Mouse (Mus musculus) forebrain, embryonic 14.5 days (tissue): ENCODE data around the gene Pfkl. TPM values are rescaled to one million over a fixed set of nuclear protein-coding genes. Genes with fewer than 3 reads are reported as not detected.
"Not testable (repeated sequence)": the region's sequence is repeated elsewhere in the genome, so short reads cannot be mapped to it uniquely, and the experiment has no call there.

ENCODE experiments used
- ATAC-seq: fragments of 200-750 bp; cut with Nextera tagmentation; 2 replicates; pipeline ENCODE4 v1.8.0; 2017; ENCODE audit warnings: mild to moderate bottlenecking, moderate library complexity
- DNase-seq: peaks from one replicate; pipeline ENCODE4 v3.0.0-alpha.2; 2015; ENCODE audit warnings: low spot score
- H3K27ac ChIP-seq: fragments of 300-500 bp; sonication (generic); 2 replicates; pipeline ENCODE4 v1.5.1; 2014; ENCODE audit warnings: low read depth, mild to moderate bottlenecking, control low read depth, low read length, moderate library complexity
- H3K27me3 ChIP-seq: fragments of 300-500 bp; sonication (generic); replicated peaks from 2 replicates; pipeline ENCODE4 v1.6.1; 2014; ENCODE audit warnings: low read length, control low read depth, mixed read lengths; ENCODE audit not compliant: control insufficient read depth, insufficient read depth
- H3K36me3 ChIP-seq: fragments of 300-500 bp; sonication (generic); 2 replicates; pipeline ENCODE4 v1.6.1; 2014; ENCODE audit warnings: low read length, control low read depth; ENCODE audit not compliant: control insufficient read depth, insufficient read depth
- H3K4me1 ChIP-seq: fragments of 300-500 bp; sonication (generic); 2 replicates; pipeline ENCODE4 v1.6.1; 2014; ENCODE audit warnings: antibody characterized with exemption, low read length, control low read depth; ENCODE audit not compliant: control insufficient read depth, insufficient read depth
- H3K4me2 ChIP-seq: fragments of 300-500 bp; sonication (generic); 2 replicates; pipeline ENCODE4 v1.6.1; 2014; ENCODE audit warnings: mild to moderate bottlenecking, control low read depth, low read length
- H3K4me3 ChIP-seq: fragments of 300-500 bp; sonication (generic); 2 replicates; pipeline ENCODE4 v1.5.1; 2014; ENCODE audit warnings: low read depth, low read length, control low read depth
- H3K9ac ChIP-seq: fragments of 300-500 bp; sonication (generic); 2 replicates; pipeline ENCODE4 v1.6.1; 2014; ENCODE audit warnings: mild to moderate bottlenecking, low read length, control low read depth, moderate library complexity
- H3K9me3 ChIP-seq: fragments of 300-500 bp; sonication (generic); replicated peaks from 2 replicates; pipeline ENCODE4 v1.6.1; 2016; ENCODE audit warnings: low read length, control low read depth, mixed read lengths; ENCODE audit not compliant: control insufficient read depth
- WGBS: fragments of 180-500 bp; shearing (Covaris S2); extraction: QIAGEN DNeasy Blood & Tissue Kit; methylation state at CpG from one replicate; pipeline ENCODE4 v1.1.7; 2014; 5-methylcytosine and 5-hydroxymethylcytosine counted together
- polyA plus RNA-seq: library from polyadenylated mRNA; unstranded; fragments of >200 nt; fragmentation: Nextera tagmentation; extraction: Ambion mirVana; gene quantifications from 2 replicates; pipeline ENCODE4 v1.2.1, GENCODE M21; 2014

The Pfkl gene
- polyA plus RNA-seq, 1 experiment from 2014 or later, result 77.0 TPM

- Histone ChIP-seq H3K4me2 (peak overlapping the region; percentile 68), H3K27ac (no peak overlapping the region), H3K27me3 (peaks cover 3% of the 10 kb centered on the region; the same call in 1 of the 2 replicates), H3K4me3 (peak overlapping the region; percentile 30), H3K9ac (peak overlapping the region; percentile 58; the same call in 1 of the 2 replicates), H3K4me1 (no peaks in the 10 kb centered on the region; the same call in 1 of the 2 replicates), H3K9me3 (no peaks in the 10 kb centered on the region), H3K36me3 (no peaks in the 10 kb centered on the region)
- peak; percentile 25; the same call in 1 of the 2 replicates for ATAC-seq
- DNase-seq, result no peak
- 9% methylated on average over 8 of the region's 8 CpGs for WGBS
Observed at GRCm38 (mm10) chr10:77969973-77970325, 39.9 kb downstream of the Pfkl start.

- H3K4me1 ChIP-seq, result no peaks in the 10 kb centered on the region; the same call in 1 of the 2 replicates
- peaks cover 3% of the 10 kb centered on the region; the same call in 1 of the 2 replicates for H3K27me3 ChIP-seq
- H3K4me2 ChIP-seq, result peak overlapping the region; percentile 68
- peak overlapping the region; percentile 30 for H3K4me3 ChIP-seq
- no peaks in the 10 kb centered on the region for H3K36me3 ChIP-seq
- no peaks in the 10 kb centered on the region for H3K9me3 ChIP-seq
- ATAC-seq (peak; percentile 88), DNase-seq (peak; percentile 81)
- WGBS, result 7% methylated on average over 26 of the region's 26 CpGs
- H3K9ac ChIP-seq, result peak overlapping the region; percentile 58
- H3K27ac ChIP-seq, result no peak overlapping the region
Observed at GRCm38 (mm10) chr10:77969274-77969972, 40.5 kb downstream of the Pfkl start.

- H3K4me1 ChIP-seq, result no peaks in the 10 kb centered on the region
- H3K9ac ChIP-seq, result no peak overlapping the region
- 0 out of 2 replicates have a peak, but pooled peaks cover 2% of the 10 kb centered on the region for H3K27me3 ChIP-seq
- 75% methylated on average over 6 of the region's 6 CpGs for WGBS
- H3K27ac ChIP-seq, result no peak overlapping the region
- no peaks in the 10 kb centered on the region for H3K9me3 ChIP-seq
- H3K36me3 ChIP-seq, result no peaks in the 10 kb centered on the region
- ATAC-seq (no peak), DNase-seq (no peak)
- no peak overlapping the region for H3K4me2 ChIP-seq
- H3K4me3 ChIP-seq, result no peak overlapping the region
Observed at GRCm38 (mm10) chr10:77963971-77964370, 45.9 kb downstream of the Pfkl start.

GRCm38 (mm10) chr10:77962725-77963124 is 47.2 kb downstream of the Pfkl start:
- H3K9ac ChIP-seq, result no peak overlapping the region
- H3K4me3 ChIP-seq, result no peak overlapping the region
- WGBS, result 96% methylated on average over 2 of the region's 2 CpGs
- no peak overlapping the region for H3K4me2 ChIP-seq
- H3K36me3 ChIP-seq, result no peaks in the 10 kb centered on the region
- no peak for ATAC-seq
- no peak overlapping the region for H3K27ac ChIP-seq
- no peaks in the 10 kb centered on the region for H3K27me3 ChIP-seq
- no peaks in the 10 kb centered on the region for H3K4me1 ChIP-seq
- no peak for DNase-seq
- no peaks in the 10 kb centered on the region for H3K9me3 ChIP-seq

GRCm38 (mm10) chr10:77950468-77950867 is 59.4 kb downstream of the Pfkl start:
- not testable (repeated sequence) for DNase-seq, H3K4me2 ChIP-seq, H3K27ac ChIP-seq, H3K9me3 ChIP-seq, H3K4me1 ChIP-seq, ATAC-seq, H3K27me3 ChIP-seq, H3K4me3 ChIP-seq, H3K9ac ChIP-seq, H3K36me3 ChIP-seq
- 91% methylated on average over 8 of the region's 12 CpGs for WGBS

- ATAC-seq (no peak), DNase-seq (no peak)
- Histone ChIP-seq H3K27ac (no peak overlapping the region), H3K9ac (no peak overlapping the region), H3K9me3 (no peaks in the 10 kb centered on the region), H3K27me3 (no peaks in the 10 kb centered on the region), H3K4me2 (no peak overlapping the region), H3K36me3 (no peaks in the 10 kb centered on the region), H3K4me3 (no peak overlapping the region), H3K4me1 (no peaks in the 10 kb centered on the region)
- 81% methylated on average over 2 of the region's 2 CpGs for whole genome bisulfite sequencing
Observed at GRCm38 (mm10) chr10:77939685-77940084, 70.2 kb downstream of the Pfkl start.

Other genes starting within 250 kb of the Pfkl start
- not detected in 2 replicates for gene Gm3238, start 238.8 kb downstream of the Pfkl start, polyA plus RNA-seq
- not detected in 2 replicates for gene Gm7138, start 233.1 kb downstream of the Pfkl start, polyA plus RNA-seq
- gene Gm3250, start 227.5 kb downstream of the Pfkl start, polyA plus RNA-seq, result not detected in 2 replicates
- gene Gm7137, start 221.9 kb downstream of the Pfkl start, polyA plus RNA-seq, result not detected in 2 replicates
- not detected in 2 replicates for gene Gm9639, start 215.0 kb downstream of the Pfkl start, polyA plus RNA-seq
- gene Gm19668, start 210.9 kb downstream of the Pfkl start, polyA plus RNA-seq, result not detected in 2 replicates
- not detected in 2 replicates for gene Gm9507, start 198.2 kb downstream of the Pfkl start, polyA plus RNA-seq
- not detected in 2 replicates for gene Gm2696, start 195.4 kb downstream of the Pfkl start, polyA plus RNA-seq
- gene Krtap10-4, start 183.0 kb downstream of the Pfkl start, polyA plus RNA-seq, result not detected in 2 replicates
- gene Krtap10-10, start 174.1 kb downstream of the Pfkl start, polyA plus RNA-seq, result not detected in 2 replicates
- gene Gm36176, start 163.3 kb downstream of the Pfkl start, polyA plus RNA-seq, result not detected in 2 replicates
- gene Gm10318, start 157.2 kb downstream of the Pfkl start, polyA plus RNA-seq, result not detected in 2 replicates
- gene Gm3285, start 148.1 kb downstream of the Pfkl start, polyA plus RNA-seq, result not detected in 2 replicates
- gene Lrrc3, start 107.5 kb downstream of the Pfkl start, polyA plus RNA-seq, result 6.4 and 8.4 TPM in 2 replicates
- gene Trpm2, start 39.5 kb downstream of the Pfkl start, polyA plus RNA-seq, result 1.4 and 2.8 TPM in 2 replicates
- 31.0 and 35.0 TPM in 2 replicates for gene 1810043G02Rik, start 31.6 kb downstream of the Pfkl start, polyA plus RNA-seq
- gene Dnmt3l, start 31.9 kb upstream of the Pfkl start, polyA plus RNA-seq, result not detected in 2 replicates
- 0.07 and 0.14 TPM in 2 replicates for gene Aire, start 33.5 kb upstream of the Pfkl start, polyA plus RNA-seq
- 0.47 and 0.60 TPM in 2 replicates for gene Icosl, start 59.2 kb upstream of the Pfkl start, polyA plus RNA-seq
- gene D10Jhu81e, start 159.7 kb upstream of the Pfkl start, polyA plus RNA-seq, result 25.0 and 33.0 TPM in 2 replicates
- 16.4 and 17.8 TPM in 2 replicates for gene Pwp2, start 175.1 kb upstream of the Pfkl start, polyA plus RNA-seq
- gene Trappc10, start 234.6 kb upstream of the Pfkl start, polyA plus RNA-seq, result 19.9 and 22.5 TPM in 2 replicates